Mouse (Mus musculus) myocyte (in vitro differentiated cells): Measurements from ENCODE around the gene Dyrk3. TPM values are rescaled to one million over a fixed set of nuclear protein-coding genes. Genes with fewer than 3 reads are reported as not detected.

Experiments used
- H3K27me3 ChIP-seq: one replicate; pipeline ENCODE4 v1.6.1; 2011; ENCODE audit not compliant: control insufficient read depth, insufficient read depth, insufficient read length
- H3K36me3 ChIP-seq: one replicate; pipeline ENCODE4 v1.6.1; 2011; ENCODE audit not compliant: control insufficient read depth, insufficient read depth
- H3K4me2 ChIP-seq: one replicate; pipeline ENCODE4 v1.6.1; 2011; ENCODE audit warnings: low read depth, control low read depth
- H3K4me3 ChIP-seq: one replicate; pipeline ENCODE4 v1.5.1; 2011; ENCODE audit warnings: mild to moderate bottlenecking, control low read depth, moderate library complexity
- H3K79me2 ChIP-seq: one replicate; pipeline ENCODE4 v1.6.1; 2011; ENCODE audit not compliant: control insufficient read depth, insufficient read depth
- H3ac ChIP-seq: one replicate; pipeline ENCODE4 v1.6.1; 2011; ENCODE audit not compliant: control insufficient read depth, insufficient read length
- CEBPB ChIP-seq: IDR thresholded peaks from 2 replicates; pipeline ENCODE4 v1.6.1; 2011; ENCODE audit warnings: mild to moderate bottlenecking, moderate library complexity; ENCODE audit not compliant: poor library complexity, insufficient read depth, severe bottlenecking
- E2F4 ChIP-seq: IDR thresholded peaks from one replicate; pipeline ENCODE4 v1.6.1; 2011; ENCODE audit warnings: mild to moderate bottlenecking, control low read depth, moderate library complexity; ENCODE audit not compliant: insufficient read depth
- MAX ChIP-seq: IDR thresholded peaks from one replicate; pipeline ENCODE4 v1.6.1; 2011; ENCODE audit warnings: low read depth, mild to moderate bottlenecking, control low read depth
- MYOD1 ChIP-seq, 3 experiments: IDR thresholded peaks; one replicate each; pipeline ENCODE4 v1.6.1; 2011; ENCODE audit warnings: control low read depth in 2 of 3, low read depth in 2 of 3, mild to moderate bottlenecking in 2 of 3, moderate library complexity in 1 of 3; ENCODE audit not compliant: insufficient read length in 2 of 3, control insufficient read depth in 1 of 3
- MYOG ChIP-seq, 3 experiments: IDR thresholded peaks; one replicate each; pipeline ENCODE4 v1.6.1; 2011; ENCODE audit warnings: control low read depth in 2 of 3, low read depth in 2 of 3, mild to moderate bottlenecking in 2 of 3; ENCODE audit not compliant: insufficient read length in 2 of 3, control insufficient read depth in 1 of 3, insufficient read depth in 1 of 3
- POLR2A ChIP-seq: IDR thresholded peaks from one replicate; pipeline ENCODE4 v1.6.1; 2011; ENCODE audit warnings: low read depth, mild to moderate bottlenecking, control low read depth, moderate library complexity; ENCODE audit not compliant: insufficient read length
- POLR2AphosphoS2 ChIP-seq: IDR thresholded peaks from one replicate; pipeline ENCODE4 v1.6.1; 2011; ENCODE audit warnings: low read depth, control low read depth; ENCODE audit not compliant: insufficient read length
- REST ChIP-seq: IDR thresholded peaks from one replicate; pipeline ENCODE4 v1.6.1; 2011; ENCODE audit warnings: mild to moderate bottlenecking, control low read depth, moderate library complexity; ENCODE audit not compliant: insufficient read depth, insufficient read length
- SRF ChIP-seq: IDR thresholded peaks from one replicate; pipeline ENCODE4 v1.6.1; 2011; ENCODE audit warnings: low read depth; ENCODE audit not compliant: control insufficient read depth, insufficient read length
- TCF12 ChIP-seq: IDR thresholded peaks from one replicate; pipeline ENCODE4 v1.6.1; 2011; ENCODE audit warnings: mild to moderate bottlenecking, control low read depth; ENCODE audit not compliant: poor library complexity, insufficient read depth, severe bottlenecking
- TCF3 ChIP-seq: IDR thresholded peaks from one replicate; pipeline ENCODE4 v1.6.1; 2011; ENCODE audit warnings: low read depth, control low read depth; ENCODE audit not compliant: insufficient read length
- USF1 ChIP-seq: IDR thresholded peaks from one replicate; pipeline ENCODE4 v1.6.1; 2011; ENCODE audit warnings: low read depth, mild to moderate bottlenecking, control low read depth, moderate library complexity
- polyA plus RNA-seq: library from polyadenylated mRNA; unstranded; fragments of >200 nt; fragmentation: generic; extraction: Trizol; gene quantifications from one replicate; pipeline ENCODE4 v1.2.1, GENCODE M21; 2012; ENCODE audit warnings: missing spikeins

Gene Dyrk3
- polyA plus RNA-seq, 1 experiment = 2.7 TPM

GRCm38 (mm10) chr1:131123522-131124265 lies 14.4 kb downstream of the Dyrk3 start:
- no peak overlapping the region for H3K4me3 ChIP-seq
- H3K4me2 ChIP-seq = no peak overlapping the region
- H3ac ChIP-seq = no peak overlapping the region
- no peaks in the 10 kb centered on the region for H3K27me3 ChIP-seq
- H3K36me3 ChIP-seq = no peaks in the 10 kb centered on the region
- H3K79me2 ChIP-seq = no peaks in the 10 kb centered on the region
- TF ChIP-seq MAX (no peak), TCF3 (no peak), MYOD1 (IDR thresholded peaks at IDR 0.05; ENCODE audit: control insufficient read depth in 1 of 3, insufficient read length in 2 of 3, low read depth in 2 of 3) (no peak), POLR2A (no peak), SRF (no peak), POLR2AphosphoS2 (no peak), MYOG (IDR thresholded peaks at IDR 0.05; ENCODE audit: control insufficient read depth in 1 of 3, insufficient read depth in 1 of 3, insufficient read length in 2 of 3, low read depth in 2 of 3) (no peak), CEBPB (no peak), TCF12 (no peak), USF1 (no peak), E2F4 (no peak), REST (no peak)

DNA sequence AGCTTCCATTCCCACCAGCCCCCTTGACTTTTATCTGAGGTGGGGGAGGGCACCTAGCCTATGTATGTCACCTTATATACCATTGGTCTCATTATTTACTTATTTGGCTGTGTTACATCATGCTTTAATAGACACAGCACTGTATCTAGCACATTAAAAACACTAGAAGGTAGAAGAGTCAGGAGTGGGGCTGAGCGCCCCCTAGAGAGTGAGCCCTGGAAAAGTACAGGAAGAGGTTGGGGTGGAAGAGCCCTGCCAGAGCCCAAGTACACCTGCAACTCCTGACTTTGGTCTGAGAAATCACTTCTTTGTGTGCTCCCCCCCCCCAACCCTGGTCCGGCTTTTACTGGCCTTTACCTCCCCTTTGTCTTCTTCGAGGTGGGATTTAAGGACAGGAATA lies 16.2 kb downstream of the Dyrk3 start:
- Histone ChIP-seq H3K4me2 (no peak overlapping the region), H3K36me3 (no peaks in the 10 kb centered on the region), H3K79me2 (no peaks in the 10 kb centered on the region), H3K4me3 (no peak overlapping the region), H3K27me3 (no peaks in the 10 kb centered on the region), H3ac (no peak overlapping the region)
- TF ChIP-seq E2F4 (no peak), POLR2AphosphoS2 (no peak), SRF (no peak), CEBPB (no peak), MAX (no peak)

DNA sequence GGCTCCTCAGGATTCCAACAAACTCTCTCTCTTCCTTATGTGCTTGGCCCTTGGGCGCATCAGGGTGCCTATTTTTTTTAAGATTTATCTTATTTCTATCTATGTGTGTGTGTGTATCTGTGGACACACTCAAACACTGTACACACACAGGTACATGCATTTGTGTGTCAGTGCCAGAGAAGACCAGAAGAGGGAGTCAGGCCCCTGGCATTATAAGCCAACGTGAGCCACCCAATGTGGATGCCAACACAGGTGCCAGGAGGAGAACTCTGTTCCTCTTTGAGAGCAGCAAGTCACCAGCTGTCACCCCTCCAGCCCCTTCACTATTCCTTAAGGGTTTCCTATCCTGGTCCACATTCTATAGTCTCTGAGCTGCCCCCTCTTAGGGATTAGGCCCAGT lies 19.1 kb downstream of the Dyrk3 start:
- H3K4me3 ChIP-seq = no peak overlapping the region
- H3K36me3 ChIP-seq = no peaks in the 10 kb centered on the region
- TF ChIP-seq MYOG (IDR thresholded peaks at IDR 0.05; ENCODE audit: control insufficient read depth in 1 of 3, insufficient read depth in 1 of 3, insufficient read length in 2 of 3, low read depth in 2 of 3) (no peak), MYOD1 (IDR thresholded peaks at IDR 0.05; ENCODE audit: control insufficient read depth in 1 of 3, insufficient read length in 2 of 3, low read depth in 2 of 3) (no peak), POLR2AphosphoS2 (no peak), CEBPB (no peak), REST (no peak), SRF (no peak), MAX (no peak), USF1 (no peak), TCF3 (no peak), TCF12 (no peak), E2F4 (no peak)
- peak overlapping the region; percentile 53 for H3K4me2 ChIP-seq
- H3K79me2 ChIP-seq = no peaks in the 10 kb centered on the region
- peaks cover 5% of the 10 kb centered on the region for H3K27me3 ChIP-seq
- H3ac ChIP-seq = no peak overlapping the region

DNA sequence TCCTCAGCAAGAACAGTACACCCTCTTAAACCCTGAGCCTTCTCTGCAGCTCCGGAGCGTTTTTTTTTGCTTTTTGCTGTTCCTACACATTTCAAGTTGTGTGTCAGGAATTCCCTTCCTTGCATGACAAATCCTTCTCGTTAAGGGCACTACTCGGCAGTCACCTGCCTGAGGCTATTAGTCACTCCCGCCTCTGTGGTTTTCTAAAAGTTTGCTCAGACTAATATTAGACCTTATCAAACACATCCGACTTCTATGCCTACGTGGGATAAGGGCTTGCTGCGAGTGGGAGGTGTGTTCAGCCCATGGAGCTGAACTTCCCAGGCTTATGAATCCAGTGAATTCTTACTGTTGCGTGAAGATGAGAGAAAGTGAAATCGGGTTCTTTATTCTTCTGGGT lies 19.6 kb downstream of the Dyrk3 start:
- Histone ChIP-seq H3K79me2 (no peaks in the 10 kb centered on the region), H3K36me3 (no peaks in the 10 kb centered on the region), H3K27me3 (peaks cover 5% of the 10 kb centered on the region), H3K4me3 (no peak overlapping the region), H3K4me2 (peak overlapping the region; percentile 53), H3ac (no peak overlapping the region)
- TF ChIP-seq REST = no peak
- TF ChIP-seq TCF3 = no peak
- TF ChIP-seq SRF = no peak
- TF ChIP-seq E2F4 = no peak
- no peak for TF ChIP-seq MYOG (IDR thresholded peaks at IDR 0.05; ENCODE audit: control insufficient read depth in 1 of 3, insufficient read depth in 1 of 3, insufficient read length in 2 of 3, low read depth in 2 of 3)
- no peak for TF ChIP-seq MAX
- no peak for TF ChIP-seq MYOD1 (IDR thresholded peaks at IDR 0.05; ENCODE audit: control insufficient read depth in 1 of 3, insufficient read length in 2 of 3, low read depth in 2 of 3)
- TF ChIP-seq CEBPB = no peak
- no peak for TF ChIP-seq TCF12
- no peak for TF ChIP-seq POLR2AphosphoS2
- TF ChIP-seq POLR2A = no peak
- no peak for TF ChIP-seq USF1
